Mouse (Mus musculus) heart, postnatal 14 days (tissue): ENCODE measurements around the gene Lrig1. TPM values are rescaled to one million over a fixed set of nuclear protein-coding genes. Genes with fewer than 3 reads are reported as not detected.

Experiments used
- DNase-seq, 2 experiments: peaks; one replicate each; pipeline ENCODE4 v3.0.0; 2021 to 2022
- intact Hi-C: fragments of 180-260 bp; cut with DNase I; formaldehyde crosslinking; loops from one replicate; pipeline ENCODE4 v1.15.1; 2025
- total RNA-seq, 2 experiments: library from RNA; stranded (reverse); gene quantifications; 2 replicates each; pipeline ENCODE4 v1.2.3; 2021

Gene Lrig1
- total RNA-seq, 2 experiments from 2014 or later: 37.8 to 38.6 TPM

- no peak for DNase-seq
- intact Hi-C loops: no loop called here
Observed at GRCm38 (mm10) chr6:94628787-94629186, 71.2 kb downstream of the Lrig1 start.

- intact Hi-C loops: no loop called here
- no peak for DNase-seq
Observed at GRCm38 (mm10) chr6:94627714-94628595, 72.0 kb downstream of the Lrig1 start.

DNA sequence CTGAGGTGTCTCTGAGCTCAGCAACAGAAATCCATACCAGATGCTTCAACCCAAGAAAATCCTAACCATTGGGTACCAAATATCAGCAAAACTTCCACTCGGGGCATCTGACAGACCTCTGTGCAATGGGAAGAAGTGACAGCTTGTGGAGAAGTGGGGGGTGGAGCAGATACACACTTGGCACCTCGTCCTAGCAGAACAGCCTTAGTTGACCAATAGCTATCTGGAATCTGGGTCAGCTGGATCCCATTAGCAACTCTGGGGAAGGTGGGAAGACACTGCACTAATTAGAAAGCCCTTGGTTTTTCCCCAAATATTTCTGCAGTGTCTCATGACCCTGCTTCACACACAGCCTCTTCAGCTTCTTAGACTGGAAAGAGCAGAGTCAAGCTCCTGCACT, 73.2 kb downstream of the Lrig1 start:
- intact Hi-C loops: no loop called here
- DNase-seq: no peak

DNA sequence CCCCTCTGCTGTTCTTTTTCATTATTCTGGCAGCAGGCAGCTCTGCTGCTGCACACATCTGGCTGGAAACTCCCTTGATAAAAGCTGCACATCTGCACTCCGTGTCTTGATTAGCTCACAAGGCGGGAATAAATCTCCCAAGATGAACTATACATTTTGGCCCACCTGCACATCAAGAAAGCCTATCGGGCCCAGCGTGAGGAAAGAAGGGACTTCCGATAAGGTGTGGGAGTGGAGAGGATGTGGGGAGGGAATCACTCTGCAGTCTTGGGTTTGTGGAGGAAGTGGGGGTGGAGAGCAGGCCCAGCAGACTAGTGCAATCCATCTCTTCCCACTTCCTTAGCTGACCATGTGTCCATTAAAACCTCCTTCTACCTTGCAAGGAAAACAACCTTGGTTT, 74.1 kb downstream of the Lrig1 start:
- intact Hi-C loops: no loop called here
- no peak for DNase-seq

GRCm38 (mm10) chr6:94624543-94624942, 75.4 kb downstream of the Lrig1 start:
- intact Hi-C loops: loop anchor here (5.0 kb wide), 3 partner anchors 33 to 363 kb away; no protein-coding TSS in a partner anchor
- no peak for DNase-seq

DNA sequence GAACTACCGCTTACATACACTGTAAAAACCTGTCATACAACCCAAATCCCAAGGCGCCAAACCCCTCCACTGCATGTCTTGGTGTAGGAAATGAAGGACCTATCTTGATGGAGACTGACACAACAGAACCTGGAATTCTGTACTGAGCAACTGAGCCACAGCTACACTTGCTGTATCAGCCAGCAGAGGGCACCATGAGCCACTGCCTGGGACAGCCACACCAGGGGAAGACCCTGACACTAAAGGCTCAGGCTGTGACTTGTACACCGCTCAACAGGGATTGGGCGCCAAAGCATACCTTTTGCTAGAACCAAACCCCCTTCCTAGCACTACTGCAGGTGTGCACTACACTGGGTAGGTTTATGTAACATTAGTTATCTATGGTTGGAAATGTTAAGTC, 77.0 kb downstream of the Lrig1 start:
- intact Hi-C loops: loop anchor here (2.0 to 5.0 kb wide), 5 partner anchors 34 to 364 kb away; no protein-coding TSS in a partner anchor
- DNase-seq: peak; percentile 77 to 85

GRCm38 (mm10) chr6:94620801-94621301, 79.1 kb downstream of the Lrig1 start:
- peak; percentile 63 to 65 for DNase-seq
- intact Hi-C loops: loop anchor here (5.0 kb wide), 3 partner anchors 36 to 366 kb away; no protein-coding TSS in a partner anchor

GRCm38 (mm10) chr6:94620287-94620686, 79.7 kb downstream of the Lrig1 start:
- intact Hi-C loops: loop anchor here (5.0 kb wide), 3 partner anchors 37 to 367 kb away; no protein-coding TSS in a partner anchor
- no peak for DNase-seq

- intact Hi-C loops: no loop called here
Observed at GRCm38 (mm10) chr6:94618671-94619070, 81.3 kb downstream of the Lrig1 start.

DNA sequence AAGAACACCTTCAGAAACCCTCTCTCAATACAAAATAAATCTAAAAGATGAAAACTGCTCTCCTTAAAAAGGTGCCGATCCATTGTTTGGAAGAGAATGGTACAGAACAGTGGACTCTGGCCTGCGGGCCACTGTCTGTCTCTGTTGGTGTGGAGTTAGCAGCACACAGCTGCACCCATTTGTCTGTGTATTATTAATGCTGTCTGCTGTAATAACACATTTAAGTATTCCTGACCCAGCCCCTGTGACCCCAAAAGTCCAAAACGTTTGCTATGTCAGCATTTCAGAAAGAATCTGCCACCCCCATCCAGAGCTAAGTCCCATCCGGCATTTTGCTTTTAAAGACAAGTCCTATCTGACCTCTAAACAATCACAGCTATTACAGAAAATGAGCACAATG, 84.0 kb downstream of the Lrig1 start:
- no peak for DNase-seq
- intact Hi-C loops: no loop called here

More at GRCm38 (mm10) chr6:94618671-94619070, 81.3 kb downstream of the Lrig1 start:
- DNase-seq: no peak

DNA sequence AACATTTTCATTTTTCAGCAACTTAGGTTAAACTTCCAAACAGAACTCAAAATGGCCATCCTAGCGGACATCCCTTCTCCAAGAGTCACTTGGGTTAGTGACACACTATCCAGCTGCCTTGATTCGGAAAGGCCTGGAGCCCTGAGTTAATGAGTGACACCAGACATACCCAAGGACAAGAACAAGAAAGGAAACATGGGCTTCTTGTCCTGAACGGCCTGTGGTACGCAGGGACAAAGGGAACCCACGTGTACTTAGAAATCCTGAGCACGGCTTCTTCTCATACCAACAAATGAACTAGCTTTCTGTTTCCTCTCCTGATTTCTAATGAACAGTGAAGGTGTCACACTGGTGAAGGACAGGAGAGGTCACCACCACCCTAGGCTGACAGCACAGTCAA, 85.6 kb downstream of the Lrig1 start:
- DNase-seq: no peak
- intact Hi-C loops: no loop called here

GRCm38 (mm10) chr6:94613235-94613895, 86.6 kb downstream of the Lrig1 start:
- no peak for DNase-seq
- intact Hi-C loops: no loop called here

DNA sequence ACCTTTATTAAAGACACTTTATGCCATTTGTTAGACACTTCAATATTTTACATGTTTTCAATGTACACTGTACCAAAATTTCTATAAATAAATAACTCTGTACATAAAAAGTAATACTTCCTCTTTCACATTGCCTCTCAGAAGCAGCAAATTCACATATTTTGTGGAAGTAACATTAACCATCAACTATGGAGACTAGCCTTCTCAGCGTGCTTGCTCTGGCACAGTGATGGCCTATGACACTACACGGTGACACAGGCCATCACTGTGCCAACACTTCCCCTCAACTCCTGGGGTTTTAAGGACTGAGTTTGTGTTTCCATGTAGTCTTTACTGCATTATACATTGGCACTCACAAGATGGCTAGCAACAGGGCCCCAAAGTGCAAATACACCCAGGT, 95.4 kb downstream of the Lrig1 start:
- no peak for DNase-seq
- intact Hi-C loops: no loop called here

DNA sequence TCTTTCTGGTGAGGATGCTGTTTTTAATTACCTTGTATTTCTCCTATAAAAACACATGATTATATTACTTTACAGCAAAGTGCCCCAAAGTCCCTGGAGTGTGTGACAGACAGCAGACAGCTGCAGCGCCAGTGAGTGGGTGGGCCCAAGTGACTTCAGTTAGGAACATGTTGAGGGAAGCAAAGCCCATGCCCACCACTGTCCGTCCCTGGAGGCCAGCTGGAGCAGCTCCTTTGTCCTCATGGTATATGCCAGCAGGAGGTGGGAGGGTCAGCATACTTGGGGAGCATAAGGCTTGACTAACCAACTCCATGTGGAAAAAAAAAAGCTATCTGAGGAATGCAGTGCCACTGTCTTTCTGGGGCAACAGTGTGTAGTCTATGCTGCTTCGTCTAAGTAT, 95.9 kb downstream of the Lrig1 start:
- intact Hi-C loops: no loop called here
- DNase-seq: no peak

DNA sequence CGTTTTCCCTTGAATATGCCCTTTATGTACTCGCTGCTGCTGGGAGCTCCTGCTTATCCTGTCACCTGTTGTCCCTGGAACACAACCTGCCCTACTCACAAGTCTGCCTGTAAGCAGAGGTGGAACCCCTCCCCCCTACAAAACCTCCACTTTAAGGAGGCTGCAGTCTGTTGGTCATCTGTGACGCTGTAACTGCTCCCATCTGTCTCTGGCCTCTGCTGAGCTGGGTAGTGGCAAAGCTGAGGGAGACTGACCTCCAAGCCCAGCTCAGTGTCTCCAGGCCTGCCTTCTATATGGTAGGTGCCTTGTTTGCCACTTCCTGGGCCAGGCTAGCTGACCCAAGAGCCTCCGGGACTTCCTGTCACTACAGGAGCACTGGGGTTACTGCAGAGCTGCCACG, 98.1 kb downstream of the Lrig1 start:
- no peak for DNase-seq
- intact Hi-C loops: no loop called here

- intact Hi-C loops: no loop called here
- peak; percentile 53 to 56 for DNase-seq
Observed at GRCm38 (mm10) chr6:94601101-94601500, 98.9 kb downstream of the Lrig1 start.

DNA sequence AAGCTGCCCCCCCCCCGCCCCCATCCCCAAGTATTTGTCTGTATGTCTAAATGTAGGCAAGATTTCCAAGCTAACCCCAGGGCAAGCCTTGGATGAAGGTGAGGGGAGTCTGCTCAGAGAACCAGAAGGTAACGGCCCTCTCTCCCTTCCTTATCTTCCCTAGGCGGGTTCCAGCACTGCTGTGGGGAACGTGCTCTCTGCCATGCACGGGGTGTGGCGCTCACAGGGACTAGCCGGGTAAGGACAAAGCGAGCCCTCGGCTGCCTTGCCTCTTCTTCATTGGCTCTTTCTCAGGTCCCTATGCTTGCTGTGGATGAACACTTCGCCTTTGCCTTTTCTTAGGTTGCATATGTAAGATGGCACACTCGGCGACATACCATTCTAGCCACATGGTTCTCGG, 100.9 kb downstream of the Lrig1 start:
- intact Hi-C loops: no loop called here
- DNase-seq: no peak

DNA sequence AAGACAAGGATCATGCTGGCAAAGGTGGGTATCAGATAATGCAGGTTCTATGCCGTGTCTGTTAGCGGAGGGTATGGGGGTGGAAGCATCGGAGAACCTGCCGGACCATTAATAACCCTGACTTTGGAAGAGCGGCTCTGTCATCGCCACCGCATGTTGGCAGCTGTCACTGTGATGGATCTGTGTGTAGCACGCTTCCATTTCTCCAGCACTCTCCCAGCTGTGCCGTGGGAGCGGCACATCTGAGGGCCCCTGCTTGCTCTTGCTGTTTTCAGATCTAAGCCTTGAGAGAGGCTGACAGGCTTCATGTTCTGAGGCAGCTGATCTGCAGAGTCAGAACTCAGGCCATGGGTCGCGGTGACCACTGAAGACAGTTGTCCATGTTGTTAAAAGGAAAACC, 101.5 kb downstream of the Lrig1 start:
- no peak for DNase-seq
- intact Hi-C loops: no loop called here

DNA sequence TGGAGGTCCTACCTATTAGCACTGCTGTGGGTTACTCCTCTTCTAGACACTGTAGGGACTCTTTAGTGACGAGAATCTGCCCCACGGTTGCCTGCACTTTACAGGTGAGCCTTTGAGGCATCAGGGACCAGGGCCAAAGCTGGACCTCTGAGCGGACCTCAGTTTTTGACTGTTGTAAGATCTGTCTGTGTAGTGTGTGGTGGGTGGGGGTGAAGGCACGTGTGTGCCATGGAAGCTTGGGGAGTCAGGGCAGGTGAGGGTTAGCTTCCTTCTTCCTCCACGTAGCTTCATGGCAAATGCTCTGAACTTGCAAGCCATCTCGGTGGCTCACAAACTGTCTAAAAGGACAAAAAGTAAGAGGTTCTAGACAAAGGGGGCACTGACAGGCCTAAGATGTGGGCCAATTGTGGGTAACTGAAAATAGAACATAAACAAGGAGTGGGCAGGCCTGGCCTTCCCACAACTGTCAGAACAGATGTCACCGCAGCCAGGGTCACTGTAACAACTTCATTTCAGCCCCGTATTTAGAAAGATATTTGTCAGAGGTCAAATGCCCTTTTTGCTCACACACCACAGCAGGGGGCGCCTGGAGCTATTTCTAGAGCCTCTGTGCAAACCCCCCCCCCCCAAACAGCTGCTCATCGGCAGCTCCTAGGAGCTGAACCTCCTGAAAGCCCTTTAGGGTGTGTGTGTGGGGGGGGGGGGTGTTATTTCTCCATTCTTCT, 103.0 kb downstream of the Lrig1 start:
- intact Hi-C loops: no loop called here
- DNase-seq: peak; percentile 36 to 42

- peak; percentile 26 to 51 for DNase-seq
- intact Hi-C loops: no loop called here
Observed at GRCm38 (mm10) chr6:94596051-94596760, 103.8 kb downstream of the Lrig1 start.
